10 mouse cellular contexts compared by ENCODE assay signal in genomic region chr10:81000197-81001062, GRCm38 (mm10). TPM values are rescaled to one million over a fixed set of nuclear protein-coding genes. Genes with fewer than 3 reads are reported as not detected.
A peak's percentile ranks its signal among the peaks of the same experiment; 100 is the strongest.
DNase-seq lines count a peak whose midpoint lies in the region; ATAC-seq lines count a peak whose summit lies in the region.
"Had no signal": no experiment of that assay in that cellular context is flagged by ENCODE, and none has a peak within 500 bp of the region (broad histone marks: within the 10 kb centered on the region; RNA-seq: fewer than 3 reads in every experiment).

No protein-coding gene starts in this region.

- H3K9me3 ChIP-seq in embryonic facial prominence, embryonic 13.5 days, result no peaks in the 10 kb centered on the region
- no peaks in the 10 kb centered on the region for H3K9me3 ChIP-seq in embryonic facial prominence, embryonic 10.5 days
- H3K9me3 ChIP-seq in midbrain, embryonic 10.5 days (replicated peaks), result no peaks in the 10 kb centered on the region
- H3K9me3 ChIP-seq in midbrain, embryonic 15.5 days, result no peaks in the 10 kb centered on the region
- H3K9me3 ChIP-seq in limb, embryonic 10.5 days (replicated peaks), result no peaks in the 10 kb centered on the region
- H3K9me3 ChIP-seq: embryonic facial prominence, embryonic 12.5 days had no signal

- 50% methylated on average over 28 of the region's 28 CpGs for WGBS in embryonic facial prominence, embryonic 13.5 days
- 48% methylated on average over 28 of the region's 28 CpGs for WGBS in embryonic facial prominence, embryonic 10.5 days
- 51% methylated on average over 28 of the region's 28 CpGs for WGBS in midbrain, embryonic 10.5 days
- 49% methylated on average over 28 of the region's 28 CpGs for WGBS in midbrain, embryonic 15.5 days
- WGBS in limb, embryonic 10.5 days, result 49% methylated on average over 28 of the region's 28 CpGs

- H3K4me2 ChIP-seq in embryonic facial prominence, embryonic 13.5 days, result no peak overlapping the region
- H3K4me2 ChIP-seq in midbrain, embryonic 15.5 days, result no peak overlapping the region

- no peak for ATAC-seq in embryonic facial prominence, embryonic 13.5 days (ENCODE audit: insufficient number of reproducible peaks, insufficient read depth, low FRiP score, low TSS enrichment, low read depth)
- ATAC-seq in midbrain, embryonic 15.5 days (replicated peaks), result no peak
- ATAC-seq in erythroid progenitor cell, adult 5-6 weeks (replicated peaks; ENCODE audit: low FRiP score, poor library complexity, severe bottlenecking), result no peak

- no peak for DNase-seq in embryonic facial prominence, embryonic 10.5 days (ENCODE audit: low spot score)
- no peak for DNase-seq in midbrain, embryonic 10.5 days (ENCODE audit: low spot score)
- no peak for DNase-seq in limb, embryonic 10.5 days (ENCODE audit: low spot score)
- peak; percentile 34 for DNase-seq in naive thymus-derived CD4-positive, alpha-beta T cell, adult 2 months (ENCODE audit: low read depth)
- no peak for DNase-seq in urinary bladder, adult 2 months (ENCODE audit: low spot score)

- H3K4me1 ChIP-seq in embryonic facial prominence, embryonic 13.5 days, result peaks cover 8% of the 10 kb centered on the region
- H3K4me1 ChIP-seq in embryonic facial prominence, embryonic 10.5 days, result peaks cover 30% of the 10 kb centered on the region
- H3K4me1 ChIP-seq in midbrain, embryonic 10.5 days, result peaks cover 32% of the 10 kb centered on the region
- H3K4me1 ChIP-seq in midbrain, embryonic 15.5 days, result peaks cover 23% of the 10 kb centered on the region
- peaks cover 27% of the 10 kb centered on the region for H3K4me1 ChIP-seq in limb, embryonic 10.5 days

- no peak overlapping the region for H3K4me3 ChIP-seq in embryonic facial prominence, embryonic 13.5 days
- H3K4me3 ChIP-seq in embryonic facial prominence, embryonic 10.5 days, result no peak overlapping the region
- H3K4me3 ChIP-seq in midbrain, embryonic 10.5 days, result 0 out of 2 replicates have a peak overlapping the region, but pooled peaks have one; percentile 5
- no peak overlapping the region for H3K4me3 ChIP-seq in midbrain, embryonic 15.5 days
- 0 out of 2 replicates have a peak overlapping the region, but pooled peaks have one; percentile 13 for H3K4me3 ChIP-seq in limb, embryonic 10.5 days
- H3K4me3 ChIP-seq: embryonic facial prominence, embryonic 12.5 days had no signal

- H3K27ac ChIP-seq in embryonic facial prominence, embryonic 13.5 days, result no peak overlapping the region
- no peak overlapping the region; the same call in 1 of the 2 replicates for H3K27ac ChIP-seq in embryonic facial prominence, embryonic 10.5 days (replicated peaks)
- no peak overlapping the region for H3K27ac ChIP-seq in midbrain, embryonic 10.5 days (replicated peaks)
- no peak overlapping the region for H3K27ac ChIP-seq in midbrain, embryonic 15.5 days
- H3K27ac ChIP-seq in limb, embryonic 10.5 days, result no peak overlapping the region
- H3K27ac ChIP-seq: embryonic facial prominence, embryonic 12.5 days; stomach, postnatal 0 days had no signal

- peak overlapping the region; percentile 54; the same call in 1 of the 2 replicates for H3K9ac ChIP-seq in embryonic facial prominence, embryonic 13.5 days
- no peak overlapping the region for H3K9ac ChIP-seq in midbrain, embryonic 15.5 days
- H3K9ac ChIP-seq: embryonic facial prominence, embryonic 12.5 days had no signal

- H3K27me3 ChIP-seq in embryonic facial prominence, embryonic 13.5 days, result peaks cover 30% of the 10 kb centered on the region
- peaks cover 30% of the 10 kb centered on the region for H3K27me3 ChIP-seq in embryonic facial prominence, embryonic 10.5 days (replicated peaks; ENCODE audit: low read depth, poor library complexity, severe bottlenecking)
- H3K27me3 ChIP-seq in midbrain, embryonic 10.5 days (ENCODE audit: low read depth, poor library complexity, severe bottlenecking), result peaks cover 29% of the 10 kb centered on the region
- H3K27me3 ChIP-seq in midbrain, embryonic 15.5 days (replicated peaks), result no peaks in the 10 kb centered on the region; the same call in 1 of the 2 replicates
- peaks cover 35% of the 10 kb centered on the region for H3K27me3 ChIP-seq in limb, embryonic 10.5 days (ENCODE audit: low read depth, poor library complexity, severe bottlenecking)

- no peaks in the 10 kb centered on the region for H3K36me3 ChIP-seq in embryonic facial prominence, embryonic 13.5 days
- H3K36me3 ChIP-seq in embryonic facial prominence, embryonic 10.5 days (replicated peaks), result no peaks in the 10 kb centered on the region
- no peaks in the 10 kb centered on the region for H3K36me3 ChIP-seq in midbrain, embryonic 10.5 days
- H3K36me3 ChIP-seq in midbrain, embryonic 15.5 days (replicated peaks), result no peaks in the 10 kb centered on the region
- H3K36me3 ChIP-seq in limb, embryonic 10.5 days, result no peaks in the 10 kb centered on the region
- H3K36me3 ChIP-seq: embryonic facial prominence, embryonic 12.5 days had no signal

RNA-seq across cellular contexts. Expression of gene Gng7, which starts 14.3 kb away (rescaled TPM):
- polyA plus RNA-seq in embryonic facial prominence, embryonic 13.5 days (2015; fragmentation: Nextera tagmentation; extraction: Ambion mirVana), result 11.3 and 13.1 TPM in 2 replicates
- 6.5 and 6.7 TPM in 2 replicates for polyA plus RNA-seq in embryonic facial prominence, embryonic 10.5 days (2016; fragmentation: Nextera tagmentation; extraction: Ambion mirVana)
- polyA plus RNA-seq in midbrain, embryonic 10.5 days (2016; fragmentation: Nextera tagmentation; extraction: Ambion mirVana), result 6.0 and 8.4 TPM in 2 replicates
- polyA plus RNA-seq in midbrain, embryonic 15.5 days (2015; fragmentation: Nextera tagmentation; extraction: Ambion mirVana), result 19.0 and 21.2 TPM in 2 replicates
- polyA plus RNA-seq in limb, embryonic 10.5 days (2016; fragmentation: Nextera tagmentation; extraction: Ambion mirVana), result 4.3 and 4.5 TPM in 2 replicates
- not detected in 2 replicates for total RNA-seq in erythroid progenitor cell, adult 5-6 weeks (2015; ENCODE audit: low replicate concordance)
- total RNA-seq in erythroid progenitor cell, adult 5-6 weeks (2017; ENCODE audit: low replicate concordance), result 0.38 and 0.90 TPM in 2 replicates
- 4.2 and 5.4 TPM in 2 replicates for polyA plus RNA-seq in urinary bladder, adult 2 months (2012; rRNA removed)

RNA-seq across cellular contexts. Expression of gene Diras1, which starts 25.0 kb away (rescaled TPM):
- polyA plus RNA-seq in embryonic facial prominence, embryonic 13.5 days (2015; fragmentation: Nextera tagmentation; extraction: Ambion mirVana), result 0.80 and 1.0 TPM in 2 replicates
- 1.4 and 1.9 TPM in 2 replicates for polyA plus RNA-seq in embryonic facial prominence, embryonic 10.5 days (2016; fragmentation: Nextera tagmentation; extraction: Ambion mirVana)
- 3.0 and 6.4 TPM in 2 replicates for polyA plus RNA-seq in midbrain, embryonic 10.5 days (2016; fragmentation: Nextera tagmentation; extraction: Ambion mirVana)
- polyA plus RNA-seq in midbrain, embryonic 15.5 days (2015; fragmentation: Nextera tagmentation; extraction: Ambion mirVana), result 77.5 and 79.2 TPM in 2 replicates
- 0.11 and 0.18 TPM in 2 replicates for polyA plus RNA-seq in limb, embryonic 10.5 days (2016; fragmentation: Nextera tagmentation; extraction: Ambion mirVana)
- not detected in 2 replicates for total RNA-seq in erythroid progenitor cell, adult 5-6 weeks (2015; ENCODE audit: low replicate concordance)
- total RNA-seq in erythroid progenitor cell, adult 5-6 weeks (2017; ENCODE audit: low replicate concordance), result not detected in 2 replicates
- polyA plus RNA-seq in urinary bladder, adult 2 months (2012; rRNA removed), result 0.12 and 0.17 TPM in 2 replicates

RNA-seq across cellular contexts. Expression of gene Slc39a3, which starts 36.8 kb away (rescaled TPM):
- polyA plus RNA-seq in embryonic facial prominence, embryonic 13.5 days (2015; fragmentation: Nextera tagmentation; extraction: Ambion mirVana), result 22.6 and 22.7 TPM in 2 replicates
- polyA plus RNA-seq in embryonic facial prominence, embryonic 10.5 days (2016; fragmentation: Nextera tagmentation; extraction: Ambion mirVana), result 14.0 and 16.9 TPM in 2 replicates
- polyA plus RNA-seq in midbrain, embryonic 10.5 days (2016; fragmentation: Nextera tagmentation; extraction: Ambion mirVana), result 17.4 and 26.6 TPM in 2 replicates
- polyA plus RNA-seq in midbrain, embryonic 15.5 days (2015; fragmentation: Nextera tagmentation; extraction: Ambion mirVana), result 57.2 and 58.0 TPM in 2 replicates
- polyA plus RNA-seq in limb, embryonic 10.5 days (2016; fragmentation: Nextera tagmentation; extraction: Ambion mirVana), result 10.9 and 14.7 TPM in 2 replicates
- total RNA-seq in erythroid progenitor cell, adult 5-6 weeks (2015; ENCODE audit: low replicate concordance), result 4.3 and 7.1 TPM in 2 replicates
- 1.2 and 4.2 TPM in 2 replicates for total RNA-seq in erythroid progenitor cell, adult 5-6 weeks (2017; ENCODE audit: low replicate concordance)
- 25.3 and 29.3 TPM in 2 replicates for polyA plus RNA-seq in urinary bladder, adult 2 months (2012; rRNA removed)

RNA-seq across cellular contexts. Expression of gene Sgta, which starts 59.6 kb away (rescaled TPM):
- 218 and 222 TPM in 2 replicates for polyA plus RNA-seq in embryonic facial prominence, embryonic 13.5 days (2015; fragmentation: Nextera tagmentation; extraction: Ambion mirVana)
- polyA plus RNA-seq in embryonic facial prominence, embryonic 10.5 days (2016; fragmentation: Nextera tagmentation; extraction: Ambion mirVana), result 289 and 290 TPM in 2 replicates
- 289 and 314 TPM in 2 replicates for polyA plus RNA-seq in midbrain, embryonic 10.5 days (2016; fragmentation: Nextera tagmentation; extraction: Ambion mirVana)
- polyA plus RNA-seq in midbrain, embryonic 15.5 days (2015; fragmentation: Nextera tagmentation; extraction: Ambion mirVana), result 353 and 376 TPM in 2 replicates
- 284 and 291 TPM in 2 replicates for polyA plus RNA-seq in limb, embryonic 10.5 days (2016; fragmentation: Nextera tagmentation; extraction: Ambion mirVana)
- 13.0 and 22.2 TPM in 2 replicates for total RNA-seq in erythroid progenitor cell, adult 5-6 weeks (2015; ENCODE audit: low replicate concordance)
- 13.8 and 16.6 TPM in 2 replicates for total RNA-seq in erythroid progenitor cell, adult 5-6 weeks (2017; ENCODE audit: low replicate concordance)
- polyA plus RNA-seq in urinary bladder, adult 2 months (2012; rRNA removed), result 90.0 and 93.9 TPM in 2 replicates

Comparison
In these comparisons a context has a peak if more than half of its experiments do, and no peak if none do; other contexts are left out.
1. H3K4me3 ChIP-seq: peak in midbrain, embryonic 10.5 days (single experiment) and limb, embryonic 10.5 days (single experiment); none in embryonic facial prominence, embryonic 13.5 days (single experiment), embryonic facial prominence, embryonic 10.5 days (single experiment) and midbrain, embryonic 15.5 days (single experiment).
2. RNA of gene Diras1, which starts 25.0 kb away (polyA plus RNA-seq): 77.5 to 79.2 TPM in midbrain, embryonic 15.5 days; 3.0 to 6.4 TPM in midbrain, embryonic 10.5 days, 1.4 to 1.9 TPM in embryonic facial prominence, embryonic 10.5 days, 0.80 to 1.0 TPM in embryonic facial prominence, embryonic 13.5 days, 0.11 to 0.18 TPM in limb, embryonic 10.5 days and 0.12 to 0.17 TPM in urinary bladder, adult 2 months; every median in the first group is over 10 times any median in the second.